Mouse (Mus musculus): ENCODE measurements around the gene Dhx16.

Gene Dhx16

GRCm38 (mm10) chr17:35921710-35922109, 42.1 kb downstream of the Dhx16 start:
- no peak for DNase-seq

- peak; percentile 84 for DNase-seq
These were observed 42.9 kb downstream of the Dhx16 start for GRCm38 (mm10) chr17:35922566-35922965.

DNA sequence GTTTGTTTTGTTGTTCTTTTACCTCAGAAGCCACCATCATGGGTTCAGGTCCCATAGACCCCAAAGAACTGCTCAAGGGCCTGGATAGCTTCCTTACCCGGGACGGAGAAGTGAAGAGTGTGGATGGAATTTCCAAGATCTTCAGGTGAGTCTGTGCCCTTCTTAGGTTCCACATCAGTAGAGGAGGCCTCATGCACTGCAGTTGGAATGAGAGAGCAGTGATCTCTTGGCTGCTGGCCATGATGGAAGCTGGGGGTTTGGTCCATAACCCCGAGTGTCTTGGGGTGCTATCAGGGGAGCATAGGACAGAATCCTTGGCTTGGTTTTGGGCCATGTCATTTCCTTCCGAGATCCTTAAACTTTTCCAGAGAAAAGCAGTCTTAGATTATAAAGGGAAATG, 43.7 kb downstream of the Dhx16 start:
- DNase-seq, result no peak

DNA sequence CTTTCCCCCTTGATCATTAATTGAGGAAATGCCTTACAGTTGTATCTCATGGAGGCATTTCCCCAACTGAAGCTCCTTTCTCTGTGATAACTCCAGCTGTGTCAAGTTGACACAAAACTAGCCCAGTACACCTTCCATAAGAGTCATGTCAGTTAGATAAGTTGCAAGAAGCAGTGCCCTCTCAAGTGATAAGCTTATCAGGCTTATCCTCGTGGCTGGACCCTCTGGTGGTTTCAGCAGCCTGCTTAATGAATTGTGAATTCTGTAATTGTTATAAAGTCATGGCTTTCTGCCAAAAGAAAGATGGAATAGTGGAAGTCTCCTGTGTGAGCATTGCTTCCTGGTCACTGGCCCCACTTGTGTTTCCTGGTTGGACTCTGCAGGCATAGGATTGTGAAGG, 47.9 kb downstream of the Dhx16 start:
- DNase-seq, result no peak

DNA sequence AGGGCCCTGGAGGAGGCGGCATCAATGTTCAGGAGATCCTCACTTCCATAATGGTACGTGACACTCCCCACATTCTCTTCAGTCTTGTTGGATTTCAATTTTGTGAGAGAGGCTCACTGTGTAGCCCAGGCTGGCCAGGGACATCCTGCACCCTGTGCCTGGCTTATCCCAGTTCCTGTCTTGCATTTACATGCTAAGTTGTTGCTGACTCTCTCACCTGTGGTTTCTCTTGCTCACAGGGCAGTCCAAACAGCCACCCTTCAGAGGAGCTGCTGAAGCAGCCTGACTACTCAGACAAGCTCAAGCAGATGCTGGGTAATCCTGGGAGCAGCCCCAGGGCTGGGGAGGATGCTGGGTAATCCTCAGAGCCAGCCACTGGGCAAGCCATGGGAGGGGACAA, 49.9 kb downstream of the Dhx16 start:
- DNase-seq, result peak; percentile 58

- no peak for DNase-seq
These were observed 51.0 kb downstream of the Dhx16 start for GRCm38 (mm10) chr17:35930627-35931026.

DNA sequence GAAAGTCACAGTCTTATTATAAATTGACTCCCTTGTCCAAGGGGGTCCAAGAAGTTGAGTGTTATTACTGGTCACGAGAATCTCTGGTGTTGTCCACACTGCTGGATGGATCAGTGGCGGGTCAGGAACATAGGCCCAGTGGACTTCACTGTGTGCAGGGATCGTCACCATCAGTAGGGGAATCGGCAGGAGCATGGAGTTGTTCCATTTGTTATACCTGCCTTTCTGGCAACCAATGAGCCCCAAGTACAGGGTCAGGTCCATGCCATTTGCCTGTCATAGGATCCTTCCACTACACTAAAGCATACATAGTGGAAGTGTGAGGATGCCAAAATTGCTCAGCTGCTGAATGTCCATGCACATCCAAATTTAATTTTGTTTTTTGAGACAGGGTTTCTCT, 53.0 kb downstream of the Dhx16 start:
- DNase-seq, result peak; percentile 53

DNA sequence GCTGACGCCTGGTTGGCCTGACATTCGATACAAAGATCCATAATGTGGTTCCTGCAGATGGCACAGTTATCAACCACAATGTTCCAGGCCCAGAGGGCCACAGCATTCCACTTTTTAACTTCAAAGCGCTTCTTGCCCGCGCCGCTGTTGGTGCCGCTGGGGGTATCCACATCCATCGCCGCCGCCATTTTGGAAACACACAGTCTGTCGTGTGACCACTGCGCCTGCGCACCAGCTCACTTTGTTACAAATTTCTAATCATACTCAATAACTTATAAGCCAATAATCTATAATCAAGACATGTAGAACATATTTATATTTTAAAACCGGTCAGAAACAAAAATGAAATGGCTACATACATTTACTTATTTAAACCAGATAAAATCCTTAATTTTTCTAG, 56.1 kb downstream of the Dhx16 start:
- DNase-seq, result peak; percentile 80

DNA sequence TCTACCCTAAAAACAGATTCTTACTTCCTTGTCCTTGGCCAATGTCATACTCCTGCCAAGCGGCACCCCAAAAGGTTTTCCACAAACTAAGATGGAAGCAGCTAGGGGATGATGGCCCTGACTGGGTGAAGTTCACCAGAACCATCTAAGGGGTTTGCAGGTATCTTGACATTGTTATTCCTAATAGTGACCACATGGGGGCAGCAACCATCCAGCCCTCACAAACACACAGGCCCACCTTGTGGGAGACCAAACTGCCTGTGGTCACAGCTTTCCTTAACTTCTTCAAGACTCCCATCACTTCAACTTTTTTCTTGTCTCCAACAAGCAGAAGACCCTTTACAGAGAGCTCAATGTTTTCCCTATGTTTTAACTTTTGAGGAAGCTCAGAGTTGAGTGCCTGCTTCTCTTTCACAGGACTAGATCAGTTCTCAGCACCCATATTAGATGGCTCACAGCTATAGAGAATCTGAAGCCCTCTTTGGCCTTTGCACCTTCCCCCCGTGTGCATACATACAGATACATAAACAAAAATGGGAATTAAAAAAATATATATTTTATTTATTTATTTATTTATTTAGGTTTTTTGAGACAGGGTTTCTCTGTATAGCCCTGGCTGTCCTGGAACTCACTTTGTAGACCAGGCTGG, 58.2 kb downstream of the Dhx16 start:
- DNase-seq, result peak; percentile 86

- peak; percentile 54 for DNase-seq
These were observed 59.5 kb downstream of the Dhx16 start for GRCm38 (mm10) chr17:35939108-35939507.

GRCm38 (mm10) chr17:35939941-35940340, 60.3 kb downstream of the Dhx16 start:
- peak; percentile 54 for DNase-seq
